Mouse (Mus musculus) C2C12 (cell line): ENCODE measurements at regions not wholly inside any gene's neighbourhood (a gene's known extent, or its start where the extent isn't known, plus 50 kb on each side); places are given as distances from the start of the nearest gene placed in this dataset.

Experiments
- H3K27me3 ChIP-seq: one replicate; pipeline ENCODE4 v1.6.1; 2011; ENCODE audit not compliant: control insufficient read depth, insufficient read depth, insufficient read length
- H3K36me3 ChIP-seq: one replicate; pipeline ENCODE4 v1.6.1; 2011; ENCODE audit not compliant: control insufficient read depth, insufficient read depth
- H3K4me3 ChIP-seq: one replicate; pipeline ENCODE4 v1.5.1; 2011; ENCODE audit warnings: mild to moderate bottlenecking, control low read depth; ENCODE audit not compliant: poor library complexity, insufficient read depth, severe bottlenecking
- H3K79me2 ChIP-seq: one replicate; pipeline ENCODE4 v1.6.1; 2011; ENCODE audit not compliant: control insufficient read depth, insufficient read depth
- H3K79me3 ChIP-seq: one replicate; pipeline ENCODE4 v1.6.1; 2011; ENCODE audit warnings: low read depth, control low read depth
- H3ac ChIP-seq: one replicate; pipeline ENCODE3; 2011; ENCODE audit warnings: low read depth; ENCODE audit not compliant: control insufficient read depth, insufficient read length
- CEBPB ChIP-seq: IDR thresholded peaks from one replicate; pipeline ENCODE4 v1.6.1; 2011; ENCODE audit warnings: low read depth, mild to moderate bottlenecking, control low read depth, moderate library complexity
- CTCF ChIP-seq: IDR thresholded peaks from one replicate; pipeline ENCODE4 v1.5.1; 2011; ENCODE audit not compliant: control insufficient read depth, insufficient read depth, insufficient read length
- FOSL1 ChIP-seq: IDR thresholded peaks from one replicate; pipeline ENCODE4 v1.8.0; 2011; ENCODE audit warnings: mild to moderate bottlenecking, low read length; ENCODE audit not compliant: poor library complexity, insufficient read depth, severe bottlenecking
- MAX ChIP-seq: IDR thresholded peaks from one replicate; pipeline ENCODE4 v1.6.1; 2011; ENCODE audit warnings: mild to moderate bottlenecking, control low read depth
- MYOD1 ChIP-seq: IDR thresholded peaks from one replicate; pipeline ENCODE4 v1.6.1; 2011; ENCODE audit warnings: low read depth; ENCODE audit not compliant: control insufficient read depth, insufficient read length
- MYOG ChIP-seq: IDR thresholded peaks from one replicate; pipeline ENCODE4 v1.6.1; 2011; ENCODE audit not compliant: control insufficient read depth, insufficient read length; ENCODE audit errors: extremely low read depth
- USF1 ChIP-seq: IDR thresholded peaks from one replicate; pipeline ENCODE4 v1.6.1; 2011; ENCODE audit warnings: low read depth, mild to moderate bottlenecking, control low read depth, moderate library complexity

GRCm38 (mm10) chr6:6313171-6313570 lies 96.2 kb upstream of the Slc25a13 start:
- no peak for TF ChIP-seq FOSL1
- no peak for TF ChIP-seq MYOG
- TF ChIP-seq MAX, result no peak
- TF ChIP-seq CTCF, result no peak
- no peak for TF ChIP-seq CEBPB
- no peak for TF ChIP-seq USF1
- TF ChIP-seq MYOD1, result no peak

GRCm38 (mm10) chr6:6310213-6310612 lies 93.2 kb upstream of the Slc25a13 start:
- H3K27me3 ChIP-seq, result no peaks in the 10 kb centered on the region
- TF ChIP-seq MYOG, result no peak
- no peak for TF ChIP-seq USF1
- no peak for TF ChIP-seq CEBPB
- TF ChIP-seq MYOD1, result no peak
- no peak for TF ChIP-seq FOSL1
- no peak for TF ChIP-seq MAX
- TF ChIP-seq CTCF, result no peak
- H3K79me2 ChIP-seq, result no peaks in the 10 kb centered on the region
- no peaks in the 10 kb centered on the region for H3K79me3 ChIP-seq
- H3K4me3 ChIP-seq, result no peak overlapping the region
- H3ac ChIP-seq, result no peak overlapping the region
- no peaks in the 10 kb centered on the region for H3K36me3 ChIP-seq

More at GRCm38 (mm10) chr6:6313171-6313570, 96.2 kb upstream of the Slc25a13 start:
- Histone ChIP-seq H3K79me3 (no peaks in the 10 kb centered on the region), H3K27me3 (no peaks in the 10 kb centered on the region), H3K36me3 (no peaks in the 10 kb centered on the region), H3K79me2 (no peaks in the 10 kb centered on the region), H3ac (no peak overlapping the region), H3K4me3 (no peak overlapping the region)

GRCm38 (mm10) chr6:6307618-6308017 lies 90.6 kb upstream of the Slc25a13 start:
- Histone ChIP-seq H3K79me2 (no peaks in the 10 kb centered on the region), H3ac (no peak overlapping the region), H3K36me3 (no peaks in the 10 kb centered on the region), H3K4me3 (no peak overlapping the region), H3K27me3 (no peaks in the 10 kb centered on the region), H3K79me3 (no peaks in the 10 kb centered on the region)
- no peak for TF ChIP-seq MYOD1
- TF ChIP-seq MAX, result no peak
- TF ChIP-seq FOSL1, result no peak
- TF ChIP-seq CEBPB, result no peak
- no peak for TF ChIP-seq USF1
- TF ChIP-seq CTCF, result no peak
- TF ChIP-seq MYOG, result no peak

DNA sequence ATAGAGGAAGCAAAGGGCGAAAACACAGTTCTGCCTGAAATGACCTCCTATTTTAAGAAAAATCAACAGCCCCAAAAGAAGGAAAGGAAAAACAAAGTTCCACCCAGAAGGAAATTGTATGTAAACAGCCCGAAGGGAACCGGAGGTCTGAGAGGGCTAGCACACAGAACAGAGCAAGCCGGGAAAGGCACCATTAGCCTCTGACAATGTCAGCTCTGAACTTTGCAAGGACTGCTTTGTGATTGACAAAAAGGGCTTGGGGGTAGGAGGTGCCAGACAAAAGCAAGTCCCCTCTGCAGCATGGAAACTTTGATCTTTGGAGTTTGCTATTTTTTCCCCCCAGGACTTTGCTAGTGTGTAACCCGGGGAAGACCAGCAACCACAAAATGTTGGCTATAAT lies 86.8 kb upstream of the Slc25a13 start:
- Histone ChIP-seq H3ac (no peak overlapping the region), H3K36me3 (no peaks in the 10 kb centered on the region), H3K79me3 (no peaks in the 10 kb centered on the region), H3K4me3 (no peak overlapping the region), H3K79me2 (no peaks in the 10 kb centered on the region), H3K27me3 (no peaks in the 10 kb centered on the region)
- TF ChIP-seq USF1, result no peak
- TF ChIP-seq MAX, result no peak
- no peak for TF ChIP-seq MYOD1
- TF ChIP-seq FOSL1, result no peak
- TF ChIP-seq MYOG, result no peak
- TF ChIP-seq CEBPB, result no peak
- TF ChIP-seq CTCF, result no peak

- no peak overlapping the region for H3ac ChIP-seq
- no peaks in the 10 kb centered on the region for H3K79me2 ChIP-seq
- H3K79me3 ChIP-seq, result no peaks in the 10 kb centered on the region
- H3K36me3 ChIP-seq, result no peaks in the 10 kb centered on the region
- H3K27me3 ChIP-seq, result no peaks in the 10 kb centered on the region
- no peak overlapping the region for H3K4me3 ChIP-seq
- TF ChIP-seq USF1 (no peak), CEBPB (no peak), FOSL1 (no peak), MYOG (no peak), MAX (no peak), CTCF (no peak), MYOD1 (no peak)
Observed at GRCm38 (mm10) chr6:6301001-6301510, 84.1 kb upstream of the Slc25a13 start.
